Mouse (Mus musculus): ENCODE data around the gene Gbp3.

Gene Gbp3

DNA sequence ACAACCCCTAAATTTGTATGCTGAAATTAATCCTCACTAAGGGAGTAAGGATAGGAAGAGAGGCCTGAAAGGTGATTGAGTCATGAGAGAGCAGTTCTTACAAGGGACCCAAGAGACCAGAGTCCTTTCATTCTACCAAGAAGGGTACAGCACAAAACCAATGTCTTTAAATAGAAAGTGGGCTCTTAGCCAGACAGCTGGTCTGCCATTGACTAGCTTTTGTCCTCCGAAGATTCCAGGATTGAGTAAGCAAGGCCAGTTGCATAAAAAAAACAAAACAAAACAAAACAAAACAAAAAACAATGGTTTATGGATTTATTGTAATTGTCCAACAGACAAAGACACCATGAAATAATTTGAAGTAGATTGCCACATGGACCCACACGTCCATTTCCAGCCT is 29.1 kb downstream of the Gbp3 start:
- no peak for DNase-seq (ENCODE audit: low spot score)

DNA sequence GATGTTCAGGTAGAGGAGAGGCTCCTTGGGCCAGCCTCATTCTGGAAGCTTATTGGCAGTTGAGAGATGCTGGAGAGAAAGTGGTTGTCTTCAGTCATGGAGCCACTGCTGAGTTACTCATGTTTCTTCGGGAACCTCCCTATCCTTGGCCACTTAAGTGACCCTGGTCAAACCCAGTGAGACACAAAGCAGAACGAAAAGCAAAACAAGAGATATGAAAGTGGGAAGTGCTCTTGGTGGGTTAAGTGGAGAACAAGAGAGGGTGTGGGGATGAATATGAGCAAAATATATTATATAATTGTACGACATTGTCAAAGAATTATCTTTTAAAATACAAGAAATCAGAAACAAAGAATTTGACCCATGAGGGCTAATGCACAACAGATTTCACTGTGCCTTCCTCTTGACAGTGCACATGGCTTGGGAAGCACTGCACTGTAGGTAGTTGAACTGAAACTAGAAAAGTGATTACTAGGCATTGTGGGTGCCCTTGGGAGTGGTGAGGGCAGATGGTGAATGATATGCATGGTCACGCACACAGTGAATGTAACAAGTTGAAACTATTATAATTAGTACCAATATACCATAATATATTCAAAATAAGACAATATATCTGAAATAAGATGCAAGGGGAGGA is 30.7 kb downstream of the Gbp3 start:
- DNase-seq (ENCODE audit: low spot score), result no peak

DNA sequence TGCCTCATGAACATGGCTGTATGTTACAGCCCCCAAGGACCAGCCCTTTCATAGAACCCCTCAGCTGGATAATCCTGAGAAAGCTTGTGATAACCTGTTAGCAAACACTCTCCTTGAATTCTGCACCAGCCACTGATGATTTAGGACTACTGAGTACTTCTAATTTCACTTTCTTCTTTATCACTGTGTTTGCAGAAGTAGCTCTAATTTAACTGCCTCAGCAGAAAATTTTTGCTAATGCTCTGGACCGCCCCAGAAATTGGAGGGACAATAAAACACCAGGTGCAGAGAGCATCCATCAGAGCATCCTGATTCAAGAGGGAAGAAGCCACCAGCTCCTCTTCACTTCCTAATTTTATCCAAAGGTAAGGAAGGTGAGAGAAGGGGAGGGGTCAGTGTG is 34.7 kb downstream of the Gbp3 start, which contains the start of gene Gbp2b:
Gbp2b (plus strand) TSS at position 301 of the 400 bp plus-strand sequence.
- no peak for DNase-seq (ENCODE audit: low spot score)

DNA sequence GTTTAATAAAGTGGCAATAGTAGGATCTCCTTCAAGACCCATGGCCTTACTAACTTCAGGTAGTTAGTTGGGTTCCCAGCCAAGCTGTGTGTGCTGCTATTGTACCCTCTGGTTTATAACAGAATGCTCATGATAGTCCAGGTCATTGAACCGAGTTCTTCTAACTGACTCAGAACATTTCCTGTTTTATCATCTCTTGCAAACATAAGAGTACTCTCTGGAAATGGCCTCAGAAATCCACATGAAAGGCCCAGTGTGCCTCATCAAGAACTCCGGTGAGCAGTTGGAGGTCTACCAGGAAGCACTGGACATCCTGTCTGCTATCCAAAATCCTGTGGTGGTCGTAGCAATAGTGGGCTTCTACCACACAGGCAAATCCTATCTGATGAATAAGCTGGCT is 38.1 kb downstream of the Gbp3 start:
- no peak for DNase-seq (ENCODE audit: low spot score)

DNA sequence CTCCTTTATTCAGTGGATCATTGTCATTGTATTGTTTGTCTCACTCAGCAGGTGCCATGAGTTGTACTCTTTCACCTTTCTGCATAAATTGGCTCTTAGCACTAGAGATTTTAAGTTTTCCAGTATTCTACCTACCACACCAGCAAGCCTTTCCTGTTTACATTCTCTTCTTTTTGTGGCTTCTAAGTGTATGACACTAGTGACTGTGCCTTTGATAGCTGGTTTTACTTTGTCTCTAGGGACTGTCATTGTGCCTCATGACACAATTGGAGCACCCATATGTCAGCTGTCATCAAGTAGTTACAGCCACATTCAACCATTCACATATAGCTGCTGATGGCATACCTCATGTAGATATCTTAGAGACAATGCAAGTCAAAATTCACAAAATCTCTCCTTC is 41.8 kb downstream of the Gbp3 start:
- DNase-seq (ENCODE audit: low spot score), result no peak

DNA sequence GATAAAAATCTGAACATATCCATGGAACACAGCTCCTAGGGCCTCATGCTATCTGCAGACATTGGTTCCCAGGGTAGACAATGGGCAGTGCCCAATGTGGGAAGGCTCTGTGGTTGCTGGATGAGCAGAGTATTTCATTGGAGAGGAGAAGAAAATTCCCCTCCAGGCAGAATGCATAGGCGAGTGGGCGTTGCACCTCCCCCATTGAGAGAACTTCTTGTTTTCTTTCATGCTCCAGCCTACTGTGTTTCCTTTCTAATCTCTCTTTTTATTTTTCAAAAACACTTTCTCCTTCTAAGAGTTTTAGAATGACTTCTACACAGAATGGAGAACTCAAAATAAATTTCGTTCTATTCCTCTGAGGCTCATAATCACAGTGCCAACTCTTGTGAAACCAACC is 58.8 kb downstream of the Gbp3 start:
- DNase-seq (ENCODE audit: low spot score), result no peak

DNA sequence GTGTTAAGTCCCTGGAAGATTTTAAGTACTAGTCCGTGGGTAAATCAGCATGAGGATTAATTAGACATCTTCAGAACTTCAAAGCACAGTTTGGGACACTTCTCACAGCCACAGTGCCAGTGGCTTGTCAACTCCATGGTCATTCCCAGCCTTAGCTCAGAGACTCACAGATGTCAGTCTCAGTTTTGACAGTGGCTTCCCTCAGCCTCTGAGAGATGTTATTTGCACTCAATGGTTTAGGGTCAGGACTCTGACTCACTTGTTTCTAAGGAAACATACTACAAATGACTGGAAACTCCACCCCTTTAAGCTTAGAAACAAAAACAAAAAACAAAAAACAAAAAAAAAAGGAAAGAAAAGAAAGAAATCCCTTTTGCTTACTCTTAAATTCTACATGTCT is 59.8 kb downstream of the Gbp3 start:
- DNase-seq (ENCODE audit: low spot score), result no peak

DNA sequence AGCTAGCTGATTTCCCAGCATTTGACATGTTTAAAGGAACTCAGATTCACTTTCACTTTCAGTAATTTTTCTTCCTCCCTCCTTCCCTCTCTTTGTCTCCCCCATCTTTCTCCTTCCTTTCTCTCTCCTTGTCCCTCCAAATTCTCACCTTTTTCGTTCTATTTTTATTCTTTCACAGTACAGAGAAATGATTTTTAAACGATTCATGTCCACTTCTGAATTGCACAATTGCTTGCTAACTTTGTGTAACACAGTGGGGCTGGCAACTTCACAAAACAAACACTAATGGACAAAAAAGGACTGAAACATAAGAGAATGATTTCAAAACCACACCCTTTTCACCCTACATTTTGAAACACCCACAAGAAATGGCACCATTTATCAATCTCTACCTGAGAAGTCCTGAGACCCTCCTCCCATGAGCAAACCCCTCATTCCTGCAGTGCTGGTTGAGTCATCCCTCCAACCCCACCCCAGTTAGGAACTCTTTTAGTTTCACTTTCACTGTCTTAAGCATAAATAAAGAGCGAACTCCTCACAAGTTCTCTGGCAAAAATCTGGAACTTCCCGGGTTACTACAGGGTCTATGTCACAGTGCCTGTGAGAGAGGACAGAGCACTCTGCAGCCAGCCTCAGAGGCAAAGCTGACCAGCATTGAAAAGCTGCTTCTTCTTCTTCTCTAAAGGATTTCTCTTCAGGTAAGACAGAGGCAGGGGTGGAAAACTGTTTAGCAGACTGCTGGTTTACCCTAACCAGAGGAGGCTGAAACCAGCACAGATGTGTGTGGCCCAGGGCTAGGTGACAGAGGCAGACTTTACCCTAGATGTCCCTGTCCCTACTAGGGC is 60.5 kb downstream of the Gbp3 start, which contains the start of gene Gbp2:
Gbp2 (plus strand) TSS at position 492 of the 845 bp plus-strand sequence.
- DNase-seq (ENCODE audit: low spot score), result no peak

DNA sequence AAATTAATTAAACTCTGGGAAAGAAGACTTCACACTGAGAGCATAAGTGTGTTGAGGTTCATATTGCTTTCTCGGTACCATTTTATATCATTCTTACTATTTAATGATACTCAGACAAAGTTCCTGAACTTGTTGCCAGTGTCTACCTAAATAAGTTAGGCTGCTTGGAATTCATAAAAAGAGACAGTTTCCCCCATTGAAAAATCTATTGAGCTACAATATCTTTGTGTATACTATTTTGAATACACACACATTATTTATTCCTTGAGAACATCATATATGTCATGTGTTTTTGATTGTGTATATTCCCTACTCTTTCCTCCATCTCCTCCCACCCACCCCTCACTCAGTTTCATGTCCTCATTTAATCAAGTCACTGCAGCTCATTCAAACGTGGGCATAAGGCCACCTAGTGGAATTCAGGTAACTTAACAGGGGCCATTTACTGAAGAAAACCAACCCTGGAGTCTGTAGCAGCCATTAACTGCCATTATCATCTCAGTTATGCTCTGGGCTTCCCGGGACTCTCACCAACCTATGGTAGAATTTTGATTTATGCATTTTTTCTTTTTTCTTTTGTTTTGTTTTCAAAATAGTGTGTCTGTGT is 61.2 kb downstream of the Gbp3 start:
- DNase-seq (ENCODE audit: low spot score), result no peak

All from layer of hippocampus, adult 9-10 months (tissue).